Mouse (Mus musculus) hindbrain, embryonic 12.5 days (tissue): ENCODE measurements around the gene Bcas3. TPM values are rescaled to one million over a fixed set of nuclear protein-coding genes. Genes with fewer than 3 reads are reported as not detected.

Source experiments
- ATAC-seq: fragments of 200-750 bp; cut with Nextera tagmentation; 2 replicates; pipeline ENCODE4 v1.8.0; 2017; ENCODE audit warnings: moderate TSS enrichment; ENCODE audit not compliant: low FRiP score
- H3K27ac ChIP-seq: fragments of 300-500 bp; sonication (generic); 2 replicates; pipeline ENCODE4 v1.5.1; 2016; ENCODE audit warnings: mild to moderate bottlenecking
- H3K27me3 ChIP-seq: fragments of 300-500 bp; sonication (generic); 2 replicates; pipeline ENCODE4 v1.6.1; 2016; ENCODE audit warnings: mild to moderate bottlenecking
- H3K36me3 ChIP-seq: fragments of 300-500 bp; sonication (generic); 2 replicates; pipeline ENCODE4 v1.6.1; 2016; ENCODE audit warnings: mild to moderate bottlenecking
- H3K4me1 ChIP-seq: fragments of 300-500 bp; sonication (generic); 2 replicates; pipeline ENCODE4 v1.6.1; 2016
- H3K4me2 ChIP-seq: fragments of 300-500 bp; sonication (generic); replicated peaks from 2 replicates; pipeline ENCODE4 v1.6.1; 2016; ENCODE audit warnings: mild to moderate bottlenecking
- H3K4me3 ChIP-seq: fragments of 300-500 bp; sonication (generic); 2 replicates; pipeline ENCODE4 v1.5.1; 2016; ENCODE audit warnings: mild to moderate bottlenecking
- H3K9ac ChIP-seq: fragments of 300-500 bp; sonication (generic); 2 replicates; pipeline ENCODE4 v1.6.1; 2016; ENCODE audit warnings: mild to moderate bottlenecking, moderate library complexity
- H3K9me3 ChIP-seq: fragments of 300-500 bp; sonication (generic); replicated peaks from 2 replicates; pipeline ENCODE4 v1.6.1; 2016; ENCODE audit warnings: mild to moderate bottlenecking
- WGBS: fragments of 180-500 bp; shearing (Covaris S2); methylation state at CpG from one replicate; pipeline ENCODE4 v1.1.7; 2016; 5-methylcytosine and 5-hydroxymethylcytosine counted together
- polyA plus RNA-seq: library from polyadenylated mRNA; unstranded; fragments of >200 nt; fragmentation: Nextera tagmentation; extraction: Ambion mirVana; gene quantifications from 2 replicates; pipeline ENCODE4 v1.2.1, GENCODE M21; 2016

Bcas3 gene
- polyA plus RNA-seq, 1 experiment from 2014 or later: 33.9 TPM

DNA sequence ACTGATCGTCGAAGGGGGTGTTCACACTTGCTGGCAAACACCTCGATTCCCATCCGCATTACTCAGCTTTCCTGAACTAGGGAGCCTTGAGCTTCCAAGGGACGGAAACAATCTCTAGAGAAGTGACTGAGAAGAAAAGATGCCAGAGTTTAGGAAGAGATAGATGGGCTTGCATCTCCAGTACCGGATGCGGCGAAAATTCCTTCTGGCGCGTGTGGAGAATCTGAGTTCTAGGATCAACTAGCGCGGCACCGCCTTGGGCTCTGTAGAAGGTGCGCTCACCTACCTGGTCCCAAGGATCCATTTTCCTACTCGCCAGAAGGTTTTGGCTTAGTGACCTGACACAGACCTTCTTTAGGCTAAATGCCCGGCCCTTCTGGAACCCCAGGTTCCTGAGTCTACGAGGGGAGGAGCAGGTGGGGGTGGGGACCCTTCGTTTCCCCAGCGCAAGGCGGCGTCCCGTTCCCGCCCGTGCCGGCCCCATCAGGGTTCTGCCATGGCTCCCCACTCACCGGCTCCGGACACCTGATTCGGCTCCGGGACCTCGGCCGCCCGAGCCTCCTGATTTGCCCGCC, 478.8 kb downstream of the Bcas3 start:
- H3K27ac ChIP-seq: peak overlapping the region; percentile 6; the same call in 1 of the 2 replicates
- H3K36me3 ChIP-seq: no peaks in the 10 kb centered on the region
- H3K4me2 ChIP-seq: peak overlapping the region; percentile 68
- H3K9ac ChIP-seq: peak overlapping the region; percentile 44
- WGBS: under 1% methylated on average over 33 of the region's 33 CpGs
- no peak for ATAC-seq
- peaks cover 43% of the 10 kb centered on the region for H3K4me1 ChIP-seq
- H3K4me3 ChIP-seq: peak overlapping the region; percentile 49
- no peaks in the 10 kb centered on the region for H3K9me3 ChIP-seq
- H3K27me3 ChIP-seq: peaks cover 89% of the 10 kb centered on the region

- no peaks in the 10 kb centered on the region for H3K9me3 ChIP-seq
- peak within 1 kb of the TSS; percentile 64 for H3K9ac ChIP-seq
- under 1% methylated on average over 43 of the region's 52 CpGs for WGBS
- peak within 1 kb of the TSS; percentile 49 for H3K4me3 ChIP-seq
- ATAC-seq: peak; percentile 54; the same call in 1 of the 2 replicates
- H3K27ac ChIP-seq: peak within 1 kb of the TSS; percentile 52
- peaks cover 45% of the 10 kb centered on the region for H3K4me1 ChIP-seq
- peak within 1 kb of the TSS; percentile 68 for H3K4me2 ChIP-seq
- no peaks in the 10 kb centered on the region for H3K36me3 ChIP-seq
- H3K27me3 ChIP-seq: peaks cover 89% of the 10 kb centered on the region
Observed at GRCm38 (mm10) chr11:85832231-85832924, 479.4 kb downstream of the Bcas3 start, which contains the start of gene Tbx2. Tbx2 (plus strand) TSS chr11:85832551.

DNA sequence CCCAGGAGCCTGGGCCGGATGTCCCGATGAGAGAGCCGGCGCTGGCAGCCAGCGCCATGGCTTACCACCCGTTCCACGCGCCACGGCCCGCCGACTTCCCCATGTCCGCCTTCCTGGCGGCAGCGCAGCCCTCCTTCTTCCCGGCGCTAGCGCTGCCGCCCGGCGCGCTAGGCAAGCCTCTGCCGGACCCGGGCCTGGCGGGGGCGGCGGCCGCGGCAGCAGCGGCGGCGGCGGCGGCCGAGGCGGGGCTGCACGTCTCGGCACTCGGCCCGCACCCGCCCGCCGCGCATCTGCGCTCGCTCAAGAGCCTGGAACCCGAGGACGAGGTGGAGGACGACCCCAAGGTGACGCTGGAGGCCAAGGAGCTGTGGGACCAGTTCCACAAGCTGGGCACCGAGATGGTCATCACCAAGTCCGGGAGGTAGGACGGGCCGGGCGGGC, 480.1 kb downstream of the Bcas3 start:
- Histone ChIP-seq H3K36me3 (no peaks in the 10 kb centered on the region), H3K4me3 (peak overlapping the region; percentile 49), H3K9ac (peak overlapping the region; percentile 64), H3K4me2 (peak overlapping the region; percentile 68), H3K27me3 (peaks cover 89% of the 10 kb centered on the region), H3K9me3 (no peaks in the 10 kb centered on the region), H3K4me1 (peaks cover 49% of the 10 kb centered on the region), H3K27ac (peak overlapping the region; percentile 52)
- 0 out of 2 replicates have a peak, but pooled peaks have one; percentile 3 for ATAC-seq
- under 1% methylated on average over 19 of the region's 54 CpGs for WGBS

GRCm38 (mm10) chr11:85833761-85834385, 480.9 kb downstream of the Bcas3 start:
- Histone ChIP-seq H3K9me3 (no peaks in the 10 kb centered on the region), H3K27ac (peak overlapping the region; percentile 52; the same call in 1 of the 2 replicates), H3K36me3 (no peaks in the 10 kb centered on the region), H3K27me3 (peaks cover 89% of the 10 kb centered on the region), H3K4me3 (peak overlapping the region; percentile 49), H3K4me1 (peaks cover 49% of the 10 kb centered on the region), H3K9ac (peak overlapping the region; percentile 37), H3K4me2 (peak overlapping the region; percentile 26; the same call in 1 of the 2 replicates)
- no peak for ATAC-seq
- 3% methylated on average over 11 of the region's 11 CpGs for WGBS

GRCm38 (mm10) chr11:85834386-85834931, 481.5 kb downstream of the Bcas3 start:
- 3% methylated on average over 17 of the region's 17 CpGs for WGBS
- no peak overlapping the region for H3K27ac ChIP-seq
- peaks cover 89% of the 10 kb centered on the region for H3K27me3 ChIP-seq
- peaks cover 43% of the 10 kb centered on the region for H3K4me1 ChIP-seq
- H3K4me2 ChIP-seq: peak overlapping the region; percentile 26; the same call in 1 of the 2 replicates
- no peaks in the 10 kb centered on the region for H3K36me3 ChIP-seq
- H3K9ac ChIP-seq: peak overlapping the region; percentile 37
- ATAC-seq: no peak
- H3K4me3 ChIP-seq: peak overlapping the region; percentile 49
- H3K9me3 ChIP-seq: no peaks in the 10 kb centered on the region

DNA sequence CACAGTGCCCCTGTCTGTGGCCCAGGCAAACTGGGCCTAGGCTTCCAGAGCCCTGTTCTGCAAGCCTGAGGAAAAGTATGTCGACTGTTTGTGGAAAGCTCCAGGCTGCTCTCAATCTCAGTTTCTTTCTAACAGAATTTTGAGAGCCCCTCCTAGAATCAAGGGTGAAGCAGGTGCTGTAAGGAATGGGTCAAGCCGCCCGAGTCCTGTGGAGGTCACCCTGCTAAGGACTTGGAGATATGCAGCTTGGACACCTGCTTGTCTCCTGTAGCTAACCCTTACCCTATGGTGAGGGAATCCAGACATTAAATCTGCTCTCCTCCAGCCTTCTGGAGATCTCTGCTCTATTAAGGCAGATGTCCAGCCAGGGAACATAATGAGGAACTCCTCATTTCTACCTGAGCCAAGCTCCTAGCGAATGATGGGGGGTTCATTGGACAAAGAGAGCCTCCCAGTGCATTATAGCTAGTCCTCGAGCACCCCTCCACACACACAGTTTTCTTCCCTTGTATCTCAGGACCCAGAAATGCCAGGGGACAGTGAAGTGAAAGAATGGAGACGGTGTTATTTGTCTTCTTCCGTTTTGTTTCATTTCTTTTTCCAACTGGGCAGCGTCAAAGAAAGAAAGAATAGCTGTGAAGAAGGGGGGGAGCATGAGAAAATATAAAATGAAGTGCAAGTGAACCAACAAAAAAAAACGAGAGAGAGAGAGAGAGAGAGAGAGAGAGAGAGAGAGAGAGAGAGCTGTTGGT, 482.2 kb downstream of the Bcas3 start:
- Histone ChIP-seq H3K27ac (no peak overlapping the region; the same call in 1 of the 2 replicates), H3K27me3 (peaks cover 89% of the 10 kb centered on the region), H3K36me3 (no peaks in the 10 kb centered on the region), H3K9me3 (no peaks in the 10 kb centered on the region), H3K4me1 (peaks cover 36% of the 10 kb centered on the region), H3K4me2 (peak overlapping the region; percentile 26; the same call in 1 of the 2 replicates), H3K9ac (peak overlapping the region; percentile 37), H3K4me3 (peak overlapping the region; percentile 49)
- WGBS: 3% methylated on average over 9 of the region's 9 CpGs
- no peak for ATAC-seq

DNA sequence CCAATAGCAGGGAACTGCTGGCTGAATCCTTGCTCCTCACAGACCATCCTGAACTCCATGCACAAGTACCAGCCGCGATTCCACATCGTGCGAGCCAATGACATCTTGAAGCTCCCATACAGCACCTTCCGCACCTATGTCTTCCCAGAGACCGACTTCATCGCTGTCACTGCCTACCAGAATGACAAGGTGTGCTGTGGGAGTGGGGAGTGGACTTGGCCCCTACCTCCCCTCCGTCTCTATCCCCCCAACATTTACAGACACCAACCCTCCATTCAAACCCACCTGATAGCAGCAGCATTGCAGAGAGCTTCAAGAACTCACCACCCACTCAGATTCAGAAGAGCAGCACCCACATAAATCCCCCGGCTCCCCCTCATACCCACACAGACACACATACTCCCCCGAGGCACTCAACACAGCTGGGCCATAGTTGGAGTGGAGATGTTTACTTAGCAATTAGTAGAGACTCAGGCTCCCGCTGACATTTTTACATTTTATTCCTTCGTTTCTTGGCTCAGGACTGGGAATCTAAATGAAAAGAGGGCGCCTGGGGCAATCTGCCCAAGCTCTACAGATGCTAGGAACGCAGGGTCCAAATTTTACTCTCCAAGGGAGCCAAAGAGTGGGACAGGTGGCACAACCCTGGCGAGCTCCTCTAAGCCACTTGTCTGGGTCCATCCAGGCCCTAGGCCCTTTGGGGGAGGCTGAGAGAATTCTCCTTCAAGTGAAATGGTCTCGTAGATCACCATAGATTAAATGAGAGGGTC, 483.0 kb downstream of the Bcas3 start:
- H3K27ac ChIP-seq: 0 out of 2 replicates have a peak overlapping the region, but pooled peaks have one; percentile 19

DNA sequence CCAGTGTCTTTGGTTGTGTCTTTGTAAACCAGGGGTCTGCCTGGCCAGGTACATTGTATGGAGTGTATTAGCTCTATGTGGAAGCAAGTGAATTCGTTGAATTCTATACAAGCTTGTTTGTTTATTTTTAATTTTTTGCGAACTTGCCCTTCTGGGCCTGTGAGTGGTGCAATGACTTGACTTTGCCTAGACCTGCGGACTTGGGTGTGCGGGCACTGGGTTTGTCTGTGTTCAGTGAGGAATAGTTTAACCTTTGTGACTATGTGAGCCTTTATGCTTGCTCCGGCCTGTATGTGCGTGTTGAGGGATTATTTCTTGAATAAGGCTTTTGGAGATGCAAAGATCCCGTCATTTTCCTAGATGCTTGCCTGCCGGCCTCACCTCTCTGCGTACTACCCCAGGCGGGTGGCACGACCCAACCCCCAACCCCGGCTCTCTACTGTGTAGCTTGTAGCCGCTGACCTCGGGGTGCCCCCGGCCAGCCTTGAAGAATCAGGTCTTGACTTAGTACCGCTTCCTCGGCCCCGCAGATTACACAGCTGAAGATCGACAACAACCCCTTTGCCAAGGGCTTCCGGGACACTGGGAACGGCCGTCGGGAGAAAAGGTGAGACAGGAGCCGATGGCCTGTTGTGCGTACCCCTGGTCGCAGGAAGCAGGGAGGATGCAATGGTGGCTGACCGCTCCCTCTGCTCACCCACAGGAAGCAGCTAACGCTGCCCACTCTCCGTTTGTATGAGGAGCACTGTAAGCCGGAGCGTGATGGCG, 483.7 kb downstream of the Bcas3 start:
- H3K4me1 ChIP-seq: peaks cover 38% of the 10 kb centered on the region
- 0 out of 2 replicates have a peak overlapping the region, but pooled peaks have one; percentile 25 for H3K27ac ChIP-seq
- H3K36me3 ChIP-seq: no peaks in the 10 kb centered on the region
- H3K9ac ChIP-seq: peak overlapping the region; percentile 48
- no peak for ATAC-seq
- 1% methylated on average over 32 of the region's 32 CpGs for WGBS
- H3K9me3 ChIP-seq: no peaks in the 10 kb centered on the region
- peak overlapping the region; percentile 49 for H3K4me3 ChIP-seq
- H3K4me2 ChIP-seq: peak overlapping the region; percentile 45
- H3K27me3 ChIP-seq: peaks cover 89% of the 10 kb centered on the region

More for the DNA sequence above, 483.0 kb downstream of the Bcas3 start:
- no peaks in the 10 kb centered on the region for H3K9me3 ChIP-seq
- H3K27me3 ChIP-seq: peaks cover 89% of the 10 kb centered on the region
- H3K9ac ChIP-seq: peak overlapping the region; percentile 33; the same call in 1 of the 2 replicates
- peaks cover 37% of the 10 kb centered on the region for H3K4me1 ChIP-seq
- no peak for ATAC-seq
- 4% methylated on average over 16 of the region's 16 CpGs for WGBS
- peak overlapping the region; percentile 49 for H3K4me3 ChIP-seq
- H3K36me3 ChIP-seq: no peaks in the 10 kb centered on the region
- H3K4me2 ChIP-seq: peak overlapping the region; percentile 27; the same call in 1 of the 2 replicates

DNA sequence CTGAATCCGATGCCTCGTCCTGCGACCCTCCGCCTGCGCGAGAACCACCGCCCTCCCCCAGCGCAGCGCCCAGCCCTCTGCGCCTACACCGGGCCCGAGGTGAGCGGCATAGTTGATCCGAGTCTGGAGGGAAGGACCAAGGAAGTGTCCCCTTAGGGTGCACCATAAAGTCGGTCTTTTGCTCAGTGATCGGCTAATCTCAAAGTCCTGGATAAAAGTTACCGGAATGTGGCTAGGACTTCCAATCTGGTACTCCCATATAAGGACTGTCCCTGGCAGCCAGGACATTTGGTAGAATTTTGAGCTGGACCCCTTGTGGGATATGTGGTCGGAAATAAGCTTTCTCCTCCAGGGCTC, 484.3 kb downstream of the Bcas3 start:
- Histone ChIP-seq H3K4me2 (peak overlapping the region; percentile 45), H3K9ac (peak overlapping the region; percentile 48)
- 1% methylated on average over 18 of the region's 18 CpGs for WGBS

GRCm38 (mm10) chr11:85837648-85838423, 484.9 kb downstream of the Bcas3 start:
- Histone ChIP-seq H3K4me1 (peaks cover 33% of the 10 kb centered on the region), H3K27me3 (peaks cover 92% of the 10 kb centered on the region), H3K27ac (peak overlapping the region; percentile 30; the same call in 1 of the 2 replicates), H3K4me2 (peak overlapping the region; percentile 45), H3K9ac (peak overlapping the region; percentile 56), H3K9me3 (no peaks in the 10 kb centered on the region), H3K36me3 (no peaks in the 10 kb centered on the region), H3K4me3 (peak overlapping the region; percentile 49)
- no peak for ATAC-seq
- WGBS: under 1% methylated on average over 66 of the region's 67 CpGs

More for the DNA sequence above, 484.3 kb downstream of the Bcas3 start:
- Histone ChIP-seq H3K27me3 (peaks cover 89% of the 10 kb centered on the region), H3K36me3 (no peaks in the 10 kb centered on the region), H3K9me3 (no peaks in the 10 kb centered on the region), H3K27ac (0 out of 2 replicates have a peak overlapping the region, but pooled peaks have one; percentile 25), H3K4me1 (peaks cover 33% of the 10 kb centered on the region), H3K4me3 (peak overlapping the region; percentile 49)
- no peak for ATAC-seq
